In the genomic region with DNA sequence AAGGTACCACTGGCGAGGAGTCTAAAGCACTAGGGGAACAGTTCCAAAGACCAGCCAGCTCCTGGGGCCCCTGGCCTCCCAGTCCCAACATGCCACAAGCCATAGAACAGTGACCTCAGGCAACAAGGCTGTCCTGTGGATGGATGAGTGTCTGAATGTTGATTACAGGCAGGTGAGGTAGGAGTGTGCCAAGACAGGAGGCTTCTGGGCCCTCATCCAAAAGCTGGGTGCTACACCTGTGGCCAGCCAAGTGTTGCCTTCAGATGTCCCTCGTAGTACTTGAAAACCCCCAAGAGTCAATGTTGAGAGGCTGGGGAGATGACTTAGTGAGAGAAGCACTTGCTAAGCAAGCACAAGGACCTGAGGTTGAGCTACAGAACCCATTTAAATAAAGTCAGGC, we compare ENCODE assay signal across 16 mouse cellular contexts.
DNase-seq lines count a peak whose midpoint lies in the region; TF ChIP-seq lines count a peak whose summit lies in the region.
"Had no signal": no experiment of that assay in that cellular context is flagged by ENCODE, and none has a peak within 500 bp of the region (broad histone marks: within the 10 kb centered on the region; RNA-seq: fewer than 3 reads in every experiment).

No protein-coding gene starts in this region.

- intact Hi-C loops in left cerebral cortex, adult 2 months (cut with DNase I) = no loop called here

- DNase-seq in cerebellum, adult 9-11 months = peak; percentile 53
- no peak for DNase-seq in cerebellum, postnatal 10 days
- no peak for DNase-seq in left cerebral cortex, adult 2 months (ENCODE audit: extremely low spot score in 1 of 2, low spot score in 2 of 2)
- no peak for DNase-seq in left cerebral cortex, adult 11 months (ENCODE audit: low spot score)
- DNase-seq: adrenal gland, adult 2 months; adrenal gland, postnatal 10 days; adrenal gland, postnatal 25 days; cerebellum, adult 18-20 months; cerebellum, adult 8-10 months; cerebellum, postnatal 36 days; embryo, embryonic 11 days had no signal

- H3K27ac ChIP-seq in left cerebral cortex, adult 2 months = peak overlapping the region; percentile 19; the same call in 1 of the 2 replicates
- H3K27ac ChIP-seq: embryonic facial prominence, embryonic 13.5 days; embryonic facial prominence, embryonic 15.5 days; forebrain, embryonic 10.5 days; forebrain, embryonic 12.5 days had no signal

- no peak overlapping the region for H3K4me3 ChIP-seq in left cerebral cortex, adult 2 months
- H3K4me3 ChIP-seq: embryonic facial prominence, embryonic 13.5 days; embryonic facial prominence, embryonic 15.5 days; erythroblast, embryonic 14.5 days; forebrain, embryonic 10.5 days; forebrain, embryonic 12.5 days had no signal

- no peak for TF ChIP-seq CTCF in left cerebral cortex, adult 2 months (IDR thresholded peaks at IDR 0.05)
